Mouse (Mus musculus): ENCODE measurements at regions not wholly inside any gene's neighbourhood (a gene's known extent, or its start where the extent isn't known, plus 50 kb on each side); places are given as distances from the start of the nearest gene placed in this dataset.

GRCm38 (mm10) chr17:61176586-61176985 lies 1704.5 kb downstream of the Efna5 start:
- no peak for TF ChIP-seq CTCF (IDR thresholded peaks at IDR 0.05; ENCODE audit: low read depth)
- no peak for TF ChIP-seq EP300 (IDR thresholded peaks at IDR 0.05; ENCODE audit: low read depth)
